Mouse (Mus musculus): ENCODE data around the gene Gm20828. TPM values are rescaled to one million over a fixed set of nuclear protein-coding genes. Genes with fewer than 3 reads are reported as not detected.
"Not testable (repeated sequence)": the region's sequence is repeated elsewhere in the genome, so short reads cannot be mapped to it uniquely, and the experiment has no call there.

Gene Gm20828
- not detected in 2 replicates for polyA plus RNA-seq (2014; fragmentation: Nextera tagmentation; extraction: Ambion mirVana)

- H3K4me2 ChIP-seq (ENCODE audit: low read depth, low read length, severe bottlenecking); DNase-seq (ENCODE audit: low spot score); H3K4me3 ChIP-seq (ENCODE audit: low read depth, low read length); H3K27me3 ChIP-seq (ENCODE audit: control insufficient read depth, insufficient read depth, low read length); H3K9ac ChIP-seq (ENCODE audit: low read length); H3K4me1 ChIP-seq (replicated peaks; ENCODE audit: control insufficient read depth, insufficient read depth, low read length); H3K9me3 ChIP-seq (ENCODE audit: control insufficient read depth, low read length); ATAC-seq (replicated peaks; ENCODE audit: low FRiP score); H3K27ac ChIP-seq (ENCODE audit: low read depth, low read length); H3K36me3 ChIP-seq (ENCODE audit: control insufficient read depth, insufficient read depth, low read length): not testable (repeated sequence)
- no CpG with 5 or more reads among the region's 3 CpGs for WGBS
Observed at GRCm38 (mm10) chrY:11199274-11199673, at the start of gene Gm20828. Gene Gm20828 (minus strand): TSS chrY:11199374.
